Mouse (Mus musculus): ENCODE measurements around the gene Brd3os. TPM values are rescaled to one million over a fixed set of nuclear protein-coding genes. Genes with fewer than 3 reads are reported as not detected.

Gene Brd3os
- polyA plus RNA-seq, 1 experiment: 11.6 TPM

DNA sequence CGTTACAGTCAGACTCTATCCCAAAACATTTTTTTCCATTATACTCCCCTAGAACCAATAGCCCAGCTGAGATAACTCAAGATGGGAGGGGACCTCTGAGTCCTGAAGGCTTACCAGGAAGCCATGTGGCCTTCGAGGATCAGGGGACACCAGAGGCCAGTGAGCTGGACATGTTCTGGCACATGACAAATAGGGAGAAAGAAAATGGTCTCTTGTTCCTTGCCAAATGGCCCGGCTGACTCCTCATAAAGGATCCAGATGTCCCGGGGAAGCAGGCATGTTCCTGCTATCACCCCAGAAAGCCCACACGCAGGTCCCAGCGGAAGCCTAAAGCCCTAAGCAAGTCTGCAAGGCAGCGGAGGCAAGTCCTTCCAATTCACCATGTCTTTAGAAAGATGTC, 18.5 kb upstream of the Brd3os start:
- TF ChIP-seq CTCF (conservative IDR thresholded peaks at IDR 0.05; ENCODE audit: insufficient read depth, insufficient read length, low read depth, low read length) (no peak), POLR2A (IDR thresholded peaks at IDR 0.05; ENCODE audit: low read depth, low read length) (no peak)
- peak; percentile 72 for DNase-seq
- WGBS: 77% methylated on average over 7 of the region's 7 CpGs
- Histone ChIP-seq H3K4me1 (ENCODE audit: control insufficient read depth, insufficient read depth, low read length) (peaks cover 23% of the 10 kb centered on the region), H3K36me3 (ENCODE audit: control insufficient read depth, insufficient read depth, low read length) (no peaks in the 10 kb centered on the region), H3K27ac (ENCODE audit: insufficient read depth, low read depth, low read length) (no peak overlapping the region), H3K4me3 (ENCODE audit: insufficient read depth, low read depth, low read length) (no peak overlapping the region), H3K27me3 (replicated peaks; ENCODE audit: control insufficient read depth, insufficient read depth, low read length) (no peaks in the 10 kb centered on the region)

DNA sequence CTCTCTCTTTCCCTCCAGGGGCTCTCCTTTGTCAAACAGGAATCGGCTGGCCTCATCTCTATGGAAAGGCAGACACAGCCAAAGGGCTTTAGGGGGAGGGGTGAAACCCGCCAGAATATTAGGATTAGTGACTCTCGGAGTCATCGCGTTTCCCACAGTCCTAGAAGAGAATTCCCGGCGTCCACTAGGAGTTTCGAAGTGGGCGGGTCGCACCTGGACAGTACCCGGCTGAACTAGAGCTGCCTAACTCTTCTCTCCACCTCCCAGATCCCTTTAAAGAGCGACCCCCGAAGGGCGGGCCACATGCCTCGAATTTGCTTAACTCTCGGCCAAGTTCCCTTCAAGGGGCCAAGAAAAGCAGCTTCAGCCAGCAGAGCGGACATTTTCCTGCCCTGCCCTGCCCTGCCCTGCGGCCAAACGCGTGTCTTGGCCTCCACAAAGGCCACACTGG, 16.9 kb upstream of the Brd3os start:
- H3K4me3 ChIP-seq (ENCODE audit: insufficient read depth, low read depth, low read length): peak overlapping the region; percentile 63
- H3K36me3 ChIP-seq (ENCODE audit: control insufficient read depth, insufficient read depth, low read length): no peaks in the 10 kb centered on the region
- DNase-seq: peak; percentile 50
- H3K27me3 ChIP-seq (replicated peaks; ENCODE audit: control insufficient read depth, insufficient read depth, low read length): no peaks in the 10 kb centered on the region
- H3K27ac ChIP-seq (ENCODE audit: insufficient read depth, low read depth, low read length): no peak overlapping the region
- H3K4me1 ChIP-seq (ENCODE audit: control insufficient read depth, insufficient read depth, low read length): peaks cover 17% of the 10 kb centered on the region; the same call in 1 of the 2 replicates
- WGBS: 20% methylated on average over 20 of the region's 20 CpGs
- TF ChIP-seq CTCF (conservative IDR thresholded peaks at IDR 0.05; ENCODE audit: insufficient read depth, insufficient read length, low read depth, low read length) (no peak), POLR2A (IDR thresholded peaks at IDR 0.05; ENCODE audit: low read depth, low read length) (no peak)

DNA sequence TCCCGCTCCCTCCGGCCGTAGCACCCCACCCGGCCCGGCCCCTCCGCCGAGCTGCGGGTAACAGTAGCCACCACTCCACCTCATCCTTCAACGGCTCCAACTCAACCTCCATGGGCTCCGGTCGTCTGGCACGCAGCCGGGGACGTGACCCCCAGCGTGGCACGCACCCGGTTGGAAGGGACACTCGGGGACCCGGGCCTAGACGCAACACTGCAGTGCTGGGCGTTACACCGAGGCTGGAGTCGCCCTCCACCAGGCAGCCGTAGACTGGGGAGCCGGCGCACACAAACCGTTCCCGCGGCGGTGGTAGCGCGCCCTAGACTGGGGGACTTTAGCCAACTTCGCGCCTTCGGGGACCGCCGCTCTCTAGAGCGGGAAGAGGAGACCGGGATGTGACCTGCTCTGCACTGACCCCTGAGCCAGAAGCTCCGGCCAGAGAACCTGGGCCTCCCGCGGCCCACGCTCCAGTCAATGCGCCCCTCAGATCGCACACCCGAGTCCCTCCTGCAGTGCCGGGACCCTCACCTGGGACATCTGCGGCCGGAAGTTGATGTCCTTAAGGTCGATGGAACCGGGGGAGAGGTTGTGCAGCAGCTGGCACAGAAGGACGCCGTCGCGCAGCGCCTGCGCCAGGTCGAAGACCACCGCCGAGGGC, 16.2 kb upstream of the Brd3os start:
- peak; percentile 41 for DNase-seq
- no peaks in the 10 kb centered on the region for H3K27me3 ChIP-seq (replicated peaks; ENCODE audit: control insufficient read depth, insufficient read depth, low read length)
- H3K4me3 ChIP-seq (ENCODE audit: insufficient read depth, low read depth, low read length): peak overlapping the region; percentile 63
- no peaks in the 10 kb centered on the region for H3K36me3 ChIP-seq (ENCODE audit: control insufficient read depth, insufficient read depth, low read length)
- no peak for TF ChIP-seq CTCF (conservative IDR thresholded peaks at IDR 0.05; ENCODE audit: insufficient read depth, insufficient read length, low read depth, low read length)
- H3K27ac ChIP-seq (ENCODE audit: insufficient read depth, low read depth, low read length): peak overlapping the region; percentile 8; the same call in 1 of the 2 replicates
- under 1% methylated on average over 60 of the region's 60 CpGs for WGBS
- H3K4me1 ChIP-seq (ENCODE audit: control insufficient read depth, insufficient read depth, low read length): peaks cover 17% of the 10 kb centered on the region; the same call in 1 of the 2 replicates

DNA sequence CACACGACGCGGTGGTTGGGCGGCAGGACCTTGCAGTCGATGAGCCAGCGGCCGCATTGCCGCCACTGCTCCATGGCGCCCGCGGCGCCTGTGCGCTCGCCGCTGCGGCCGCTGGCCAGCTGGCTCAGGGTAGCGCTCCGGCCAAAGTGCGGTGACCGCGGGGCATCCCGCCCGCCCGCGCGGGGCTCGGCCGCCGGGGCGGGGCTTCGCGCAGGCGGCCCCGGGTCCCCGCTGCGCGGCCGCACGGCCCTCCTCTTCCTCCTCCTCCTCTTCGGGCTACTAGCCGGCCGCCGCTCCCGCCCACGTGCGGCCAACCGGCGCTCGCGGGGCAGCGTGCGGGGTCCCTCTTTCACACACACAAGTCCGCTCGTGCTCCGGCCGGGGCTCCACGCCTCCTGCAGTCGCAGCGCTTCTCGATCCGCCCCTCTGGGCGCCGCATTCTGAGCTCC, 15.7 kb upstream of the Brd3os start:
- peak overlapping the region; percentile 44 for H3K27ac ChIP-seq (ENCODE audit: insufficient read depth, low read depth, low read length)
- H3K4me1 ChIP-seq (ENCODE audit: control insufficient read depth, insufficient read depth, low read length): peaks cover 12% of the 10 kb centered on the region; the same call in 1 of the 2 replicates
- 2% methylated on average over 62 of the region's 64 CpGs for WGBS
- peak; percentile 89 for DNase-seq
- H3K4me3 ChIP-seq (ENCODE audit: insufficient read depth, low read depth, low read length): peak overlapping the region; percentile 63
- no peaks in the 10 kb centered on the region for H3K36me3 ChIP-seq (ENCODE audit: control insufficient read depth, insufficient read depth, low read length)
- no peak for TF ChIP-seq POLR2A (IDR thresholded peaks at IDR 0.05; ENCODE audit: low read depth, low read length)
- no peak for TF ChIP-seq CTCF (conservative IDR thresholded peaks at IDR 0.05; ENCODE audit: insufficient read depth, insufficient read length, low read depth, low read length)
- H3K27me3 ChIP-seq (replicated peaks; ENCODE audit: control insufficient read depth, insufficient read depth, low read length): no peaks in the 10 kb centered on the region

DNA sequence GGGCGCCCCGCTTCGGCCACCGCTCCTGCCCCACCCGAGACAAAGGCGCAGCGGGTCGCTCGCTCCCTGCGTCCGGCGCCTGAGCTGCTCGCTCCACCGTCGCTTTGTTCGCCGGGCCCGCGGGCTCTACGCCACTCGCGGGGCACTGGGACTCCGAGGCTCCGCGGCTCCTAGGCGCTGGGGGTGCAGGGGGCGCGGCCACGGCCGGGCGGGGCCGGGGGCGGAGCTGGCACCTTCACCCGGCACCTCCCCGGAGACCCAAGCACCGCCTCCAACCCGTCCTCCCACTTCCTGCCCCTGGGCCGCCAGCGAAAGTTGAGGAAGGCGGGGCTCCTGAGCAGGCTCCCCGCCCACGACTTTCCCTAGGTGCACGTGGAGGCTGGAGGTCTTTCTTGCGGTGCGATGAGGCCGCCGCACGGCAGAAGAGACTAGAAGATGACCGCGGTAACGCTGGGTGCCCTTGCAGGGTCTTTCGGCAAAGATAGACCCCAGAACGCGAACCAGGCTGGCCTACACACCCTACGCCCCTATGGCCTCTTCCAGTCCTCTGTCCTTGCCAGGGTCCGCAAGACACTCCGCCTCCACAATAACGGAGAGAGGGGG, 15.2 kb upstream of the Brd3os start, which contains the start of gene Vav2:
Gene Vav2, minus strand, starts transcription at position 179 of the 603 bp plus-strand sequence.
- H3K4me3 ChIP-seq (ENCODE audit: insufficient read depth, low read depth, low read length): peak within 1 kb of the TSS; percentile 63

DNA sequence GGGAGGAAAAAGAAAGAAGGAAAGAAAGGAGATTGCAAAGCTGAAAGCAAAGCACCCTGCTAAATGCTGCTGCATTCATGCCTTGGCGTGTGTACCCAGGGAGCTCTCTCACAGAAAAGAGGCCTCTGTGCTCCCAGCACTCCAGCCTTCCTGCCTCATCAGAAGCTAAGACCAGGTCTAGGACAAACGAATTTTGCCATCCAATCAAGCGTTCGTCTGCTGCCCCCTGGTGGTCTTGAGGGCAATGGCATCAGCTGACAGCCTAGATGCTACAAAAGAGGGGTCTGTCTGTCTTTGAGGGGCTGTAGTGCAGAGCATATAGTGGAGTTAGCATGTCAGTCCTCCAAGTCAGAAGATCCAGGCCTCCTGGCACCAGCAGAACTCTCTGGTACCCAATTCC, 14.1 kb upstream of the Brd3os start:
- under 1% methylated on average over 4 of the region's 4 CpGs for WGBS
- Histone ChIP-seq H3K27me3 (replicated peaks; ENCODE audit: control insufficient read depth, insufficient read depth, low read length) (no peaks in the 10 kb centered on the region), H3K4me1 (ENCODE audit: control insufficient read depth, insufficient read depth, low read length) (peaks cover 7% of the 10 kb centered on the region; the same call in 1 of the 2 replicates), H3K27ac (ENCODE audit: insufficient read depth, low read depth, low read length) (no peak overlapping the region), H3K4me3 (ENCODE audit: insufficient read depth, low read depth, low read length) (no peak overlapping the region), H3K36me3 (ENCODE audit: control insufficient read depth, insufficient read depth, low read length) (no peaks in the 10 kb centered on the region)
- peak; percentile 86 for DNase-seq
- TF ChIP-seq CTCF (conservative IDR thresholded peaks at IDR 0.05; ENCODE audit: insufficient read depth, insufficient read length, low read depth, low read length): peak; percentile 98
- TF ChIP-seq POLR2A (IDR thresholded peaks at IDR 0.05; ENCODE audit: low read depth, low read length): no peak

More for the DNA sequence above, 15.2 kb upstream of the Brd3os start, which contains the start of gene Vav2:
- Histone ChIP-seq H3K4me1 (ENCODE audit: control insufficient read depth, insufficient read depth, low read length) (peaks cover 8% of the 10 kb centered on the region; the same call in 1 of the 2 replicates), H3K27me3 (replicated peaks; ENCODE audit: control insufficient read depth, insufficient read depth, low read length) (no peaks in the 10 kb centered on the region), H3K27ac (ENCODE audit: insufficient read depth, low read depth, low read length) (peak within 1 kb of the TSS; percentile 44), H3K36me3 (ENCODE audit: control insufficient read depth, insufficient read depth, low read length) (no peaks in the 10 kb centered on the region)
- peak; percentile 97 for DNase-seq
- TF ChIP-seq POLR2A (IDR thresholded peaks at IDR 0.05; ENCODE audit: low read depth, low read length): peak; percentile 9
- TF ChIP-seq CTCF (conservative IDR thresholded peaks at IDR 0.05; ENCODE audit: insufficient read depth, insufficient read length, low read depth, low read length): peak; percentile 10; the same call in 1 of the 2 replicates
- 2% methylated on average over 58 of the region's 58 CpGs for WGBS

DNA sequence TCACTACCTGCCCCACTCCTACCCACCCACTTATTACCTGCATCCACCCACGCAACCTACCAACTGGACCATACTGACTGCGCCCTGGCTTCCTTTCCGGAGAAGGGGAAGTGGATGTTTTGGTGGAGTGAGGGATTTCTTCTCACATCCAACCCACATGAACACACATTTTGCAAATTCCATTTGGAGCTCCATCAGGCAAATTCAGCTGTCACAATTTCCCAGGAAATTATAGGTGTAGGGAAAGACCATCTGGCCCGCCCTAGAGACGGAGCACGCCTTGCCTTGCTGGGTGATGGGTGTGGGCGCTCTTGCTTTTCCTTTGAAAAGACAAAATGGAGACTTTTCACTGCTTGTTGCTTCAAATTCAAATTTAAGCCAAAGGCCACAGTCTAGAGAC, 11.5 kb upstream of the Brd3os start:
- Histone ChIP-seq H3K27me3 (replicated peaks; ENCODE audit: control insufficient read depth, insufficient read depth, low read length) (no peaks in the 10 kb centered on the region), H3K36me3 (ENCODE audit: control insufficient read depth, insufficient read depth, low read length) (no peaks in the 10 kb centered on the region), H3K27ac (ENCODE audit: insufficient read depth, low read depth, low read length) (no peak overlapping the region), H3K4me1 (ENCODE audit: control insufficient read depth, insufficient read depth, low read length) (peaks cover 4% of the 10 kb centered on the region; the same call in 1 of the 2 replicates), H3K4me3 (ENCODE audit: insufficient read depth, low read depth, low read length) (no peak overlapping the region)
- TF ChIP-seq CTCF (conservative IDR thresholded peaks at IDR 0.05; ENCODE audit: insufficient read depth, insufficient read length, low read depth, low read length) (no peak), POLR2A (IDR thresholded peaks at IDR 0.05; ENCODE audit: low read depth, low read length) (no peak)
- DNase-seq: no peak
- 92% methylated on average over 7 of the region's 7 CpGs for WGBS
